Mouse (Mus musculus): ENCODE results near the gene Pex11b. TPM values are rescaled to one million over a fixed set of nuclear protein-coding genes. Genes with fewer than 3 reads are reported as not detected.

Pex11b gene
- total and polyA plus RNA-seq, 2 experiments, result 31.4 to 40.8 TPM

DNA sequence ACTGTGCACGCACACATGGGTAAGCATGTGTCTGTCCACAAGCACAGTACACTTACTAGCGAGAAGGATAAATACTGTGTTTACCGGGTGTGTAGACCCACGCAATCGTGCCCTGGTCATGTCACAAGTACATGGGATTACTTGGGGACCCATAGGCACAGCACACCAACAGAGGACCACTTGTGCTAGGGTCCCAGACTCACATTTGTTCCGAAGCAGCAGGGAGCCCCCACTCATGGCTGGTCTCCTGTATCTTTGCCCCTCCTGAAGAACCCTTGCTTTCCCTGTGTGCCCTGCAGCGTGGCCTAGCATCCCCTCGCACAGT lies 36.1 kb upstream of the Pex11b start:
- no peak for DNase-seq (ENCODE audit: extremely low read depth, low read depth, low spot score)
- H3K27me3 ChIP-seq (ENCODE audit: control insufficient read depth, insufficient read depth, low read length), result no peaks in the 10 kb centered on the region; the same call in 1 of the 2 replicates
- H3K4me1 ChIP-seq (ENCODE audit: control insufficient read depth, insufficient read depth, low read length), result no peaks in the 10 kb centered on the region
- WGBS, result 73% methylated on average over 8 of the region's 8 CpGs
- H3K79me2 ChIP-seq (ENCODE audit: control insufficient read depth, insufficient read depth, low read length), result no peaks in the 10 kb centered on the region
- H3K36me3 ChIP-seq (ENCODE audit: control insufficient read depth, insufficient read depth, low read length), result no peaks in the 10 kb centered on the region
- no peak overlapping the region for H3K27ac ChIP-seq (replicated peaks; ENCODE audit: insufficient read depth, low read depth, low read length)
- TF ChIP-seq CTCF (IDR thresholded peaks at IDR 0.05; ENCODE audit: low read depth, low read length) (no peak), POLR2A (IDR thresholded peaks at IDR 0.05; ENCODE audit: extremely low read depth, insufficient read depth, low read length) (no peak)
- H3K4me3 ChIP-seq (ENCODE audit: insufficient read depth, low read depth, low read length), result no peak overlapping the region
- H3K9ac ChIP-seq (ENCODE audit: low read depth, low read length), result no peak overlapping the region

DNA sequence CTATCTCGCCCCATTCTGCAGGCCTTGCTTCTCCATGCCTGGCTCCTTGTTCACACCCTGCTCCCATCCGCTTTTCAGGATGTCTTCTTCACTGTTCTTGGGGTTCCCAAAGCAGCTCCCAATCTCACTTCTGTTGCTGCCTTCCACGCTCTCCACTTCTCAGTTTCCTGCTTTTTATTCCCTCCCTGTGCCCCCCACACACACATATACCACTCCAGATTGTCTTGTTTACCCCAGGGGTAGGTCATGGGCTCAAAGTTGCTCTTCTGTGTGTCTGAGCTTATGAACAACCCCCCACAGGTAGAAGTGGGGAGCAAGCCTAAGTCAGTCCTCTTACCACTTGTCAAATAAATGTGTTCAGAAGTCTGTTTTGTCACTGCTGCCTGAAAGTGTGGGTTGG lies 35.8 kb upstream of the Pex11b start:
- TF ChIP-seq CTCF (IDR thresholded peaks at IDR 0.05; ENCODE audit: low read depth, low read length), result no peak
- TF ChIP-seq POLR2A (IDR thresholded peaks at IDR 0.05; ENCODE audit: extremely low read depth, insufficient read depth, low read length), result no peak
- Histone ChIP-seq H3K36me3 (ENCODE audit: control insufficient read depth, insufficient read depth, low read length) (no peaks in the 10 kb centered on the region), H3K4me3 (ENCODE audit: insufficient read depth, low read depth, low read length) (no peak overlapping the region), H3K27ac (replicated peaks; ENCODE audit: insufficient read depth, low read depth, low read length) (no peak overlapping the region), H3K79me2 (ENCODE audit: control insufficient read depth, insufficient read depth, low read length) (no peaks in the 10 kb centered on the region), H3K4me1 (ENCODE audit: control insufficient read depth, insufficient read depth, low read length) (no peaks in the 10 kb centered on the region), H3K27me3 (ENCODE audit: control insufficient read depth, insufficient read depth, low read length) (no peaks in the 10 kb centered on the region; the same call in 1 of the 2 replicates), H3K9ac (ENCODE audit: low read depth, low read length) (no peak overlapping the region)
- WGBS, result 91% methylated on average over 3 of the region's 3 CpGs
- no peak for DNase-seq (ENCODE audit: extremely low read depth, low read depth, low spot score)

DNA sequence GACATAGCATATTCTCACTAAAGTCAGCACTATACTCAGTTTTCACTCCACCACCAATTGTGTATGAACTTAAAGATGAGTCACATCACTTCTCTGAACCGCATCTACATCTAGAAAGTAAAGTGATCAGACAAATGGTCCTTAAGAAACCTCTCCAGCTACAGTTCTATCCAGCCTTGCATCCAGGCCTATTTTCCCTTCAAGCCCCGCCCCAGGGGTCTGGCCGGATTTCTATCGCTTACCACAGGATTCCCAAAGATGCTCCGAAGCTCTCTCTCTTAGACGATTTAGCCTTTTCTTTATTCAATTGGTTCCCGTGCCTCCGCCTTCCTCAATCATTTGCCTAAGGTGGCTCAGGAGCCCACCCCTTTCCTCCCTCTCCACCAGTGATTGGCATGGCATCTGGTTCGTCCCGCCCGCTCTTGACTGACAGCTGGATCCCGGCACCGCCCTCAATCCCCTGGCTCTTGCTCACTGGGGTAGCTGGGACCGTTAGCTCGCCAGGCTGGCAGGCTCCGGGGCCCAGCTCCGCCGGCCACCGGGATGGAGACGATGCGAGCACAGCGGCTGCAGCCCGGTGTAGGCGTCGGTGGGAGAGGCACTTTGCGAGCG lies 34.4 kb upstream of the Pex11b start, which contains the start of gene Lix1l:
TSS of gene Lix1l (plus strand) at position 511 of the 612 bp plus-strand sequence.
- no peaks in the 10 kb centered on the region; the same call in 1 of the 2 replicates for H3K27me3 ChIP-seq (ENCODE audit: control insufficient read depth, insufficient read depth, low read length)
- WGBS, result 1% methylated on average over 27 of the region's 27 CpGs
- TF ChIP-seq POLR2A (IDR thresholded peaks at IDR 0.05; ENCODE audit: extremely low read depth, insufficient read depth, low read length) (0 out of 2 replicates have a peak, but pooled peaks have one; percentile 27), CTCF (IDR thresholded peaks at IDR 0.05; ENCODE audit: low read depth, low read length) (no peak)

GRCm38 (mm10) chr3:96601251-96601787 lies 33.9 kb upstream of the Pex11b start:
- peak overlapping the region; percentile 70 for H3K9ac ChIP-seq (ENCODE audit: low read depth, low read length)
- H3K4me1 ChIP-seq (ENCODE audit: control insufficient read depth, insufficient read depth, low read length), result no peaks in the 10 kb centered on the region
- H3K79me2 ChIP-seq (ENCODE audit: control insufficient read depth, insufficient read depth, low read length), result no peaks in the 10 kb centered on the region
- no peak overlapping the region; the same call in 1 of the 2 replicates for H3K27ac ChIP-seq (replicated peaks; ENCODE audit: insufficient read depth, low read depth, low read length)
- peak overlapping the region; percentile 85 for H3K4me3 ChIP-seq (ENCODE audit: insufficient read depth, low read depth, low read length)
- H3K36me3 ChIP-seq (ENCODE audit: control insufficient read depth, insufficient read depth, low read length), result no peaks in the 10 kb centered on the region
- 4% methylated on average over 37 of the region's 40 CpGs for WGBS
- TF ChIP-seq POLR2A (IDR thresholded peaks at IDR 0.05; ENCODE audit: extremely low read depth, insufficient read depth, low read length) (no peak), CTCF (IDR thresholded peaks at IDR 0.05; ENCODE audit: low read depth, low read length) (no peak)
- H3K27me3 ChIP-seq (ENCODE audit: control insufficient read depth, insufficient read depth, low read length), result no peaks in the 10 kb centered on the region; the same call in 1 of the 2 replicates
- peak; percentile 37 for DNase-seq (ENCODE audit: extremely low read depth, low read depth, low spot score)

More for the DNA sequence above, 34.4 kb upstream of the Pex11b start, which contains the start of gene Lix1l:
- Histone ChIP-seq H3K9ac (ENCODE audit: low read depth, low read length) (peak within 1 kb of the TSS; percentile 70), H3K4me3 (ENCODE audit: insufficient read depth, low read depth, low read length) (peak within 1 kb of the TSS; percentile 85), H3K79me2 (ENCODE audit: control insufficient read depth, insufficient read depth, low read length) (no peaks in the 10 kb centered on the region), H3K27ac (replicated peaks; ENCODE audit: insufficient read depth, low read depth, low read length) (peak within 1 kb of the TSS; percentile 33), H3K36me3 (ENCODE audit: control insufficient read depth, insufficient read depth, low read length) (no peaks in the 10 kb centered on the region), H3K4me1 (ENCODE audit: control insufficient read depth, insufficient read depth, low read length) (no peaks in the 10 kb centered on the region)
- peak; percentile 79 for DNase-seq (ENCODE audit: extremely low read depth, low read depth, low spot score)

GRCm38 (mm10) chr3:96601941-96602703 lies 33.1 kb upstream of the Pex11b start:
- H3K4me1 ChIP-seq (ENCODE audit: control insufficient read depth, insufficient read depth, low read length), result no peaks in the 10 kb centered on the region
- H3K27me3 ChIP-seq (ENCODE audit: control insufficient read depth, insufficient read depth, low read length), result no peaks in the 10 kb centered on the region; the same call in 1 of the 2 replicates
- H3K27ac ChIP-seq (replicated peaks; ENCODE audit: insufficient read depth, low read depth, low read length), result peak overlapping the region; percentile 33
- no peak overlapping the region for H3K4me3 ChIP-seq (ENCODE audit: insufficient read depth, low read depth, low read length)
- H3K36me3 ChIP-seq (ENCODE audit: control insufficient read depth, insufficient read depth, low read length), result no peaks in the 10 kb centered on the region
- 61% methylated on average over 10 of the region's 10 CpGs for WGBS
- peak overlapping the region; percentile 18; the same call in 1 of the 2 replicates for H3K9ac ChIP-seq (ENCODE audit: low read depth, low read length)
- no peaks in the 10 kb centered on the region for H3K79me2 ChIP-seq (ENCODE audit: control insufficient read depth, insufficient read depth, low read length)
- TF ChIP-seq POLR2A (IDR thresholded peaks at IDR 0.05; ENCODE audit: extremely low read depth, insufficient read depth, low read length), result no peak
- no peak for DNase-seq (ENCODE audit: extremely low read depth, low read depth, low spot score)

Data from liver, adult 2 months (tissue).